Mouse (Mus musculus) olfactory bulb, adult 2 months (tissue): ENCODE results near the gene Inpp4a.

Experiments used
- CTCF ChIP-seq: fragments of 200-500 bp; IDR thresholded peaks from 2 replicates; pipeline ENCODE4 v1.5.1; 2012; ENCODE audit warnings: low read depth, mild to moderate bottlenecking, low read length, moderate library complexity; ENCODE audit not compliant: insufficient read depth
- POLR2A ChIP-seq: fragments of 200-500 bp; IDR thresholded peaks from 2 replicates; pipeline ENCODE4 v1.6.1; 2012; ENCODE audit warnings: mild to moderate bottlenecking, low read depth, low read length, moderate library complexity; ENCODE audit not compliant: insufficient read depth

- TF ChIP-seq CTCF, result no peak
- no peak for TF ChIP-seq POLR2A
Observed at GRCm38 (mm10) chr1:37327311-37327710, 27.6 kb downstream of the Inpp4a start.
